Mouse (Mus musculus) embryonic facial prominence, embryonic 15.5 days (tissue): Measurements from ENCODE around the gene Cit. TPM values are rescaled to one million over a fixed set of nuclear protein-coding genes. Genes with fewer than 3 reads are reported as not detected.

ENCODE experiments used
- ATAC-seq: fragments of 200-750 bp; cut with Nextera tagmentation; 2 replicates; pipeline ENCODE4 v1.8.0; 2017; ENCODE audit warnings: low read depth, moderate TSS enrichment; ENCODE audit not compliant: insufficient number of reproducible peaks, low FRiP score, low TSS enrichment
- H3K27ac ChIP-seq: fragments of 300-500 bp; sonication (generic); replicated peaks from 2 replicates; pipeline ENCODE4 v1.5.1; 2015; ENCODE audit warnings: mild to moderate bottlenecking, inconsistent platforms
- H3K27me3 ChIP-seq: fragments of 300-500 bp; sonication (generic); 2 replicates; pipeline ENCODE4 v1.6.1; 2015; ENCODE audit warnings: inconsistent platforms
- H3K36me3 ChIP-seq: fragments of 300-500 bp; sonication (generic); 2 replicates; pipeline ENCODE4 v1.6.1; 2015; ENCODE audit warnings: mild to moderate bottlenecking, inconsistent platforms
- H3K4me1 ChIP-seq: fragments of 300-500 bp; sonication (generic); 2 replicates; pipeline ENCODE4 v1.6.1; 2015; ENCODE audit warnings: inconsistent platforms
- H3K4me2 ChIP-seq: fragments of 300-500 bp; sonication (generic); replicated peaks from 2 replicates; pipeline ENCODE4 v1.6.1; 2015; ENCODE audit warnings: mild to moderate bottlenecking, inconsistent platforms
- H3K4me3 ChIP-seq: fragments of 300-500 bp; sonication (generic); replicated peaks from 2 replicates; pipeline ENCODE4 v1.5.1; 2015; ENCODE audit warnings: mild to moderate bottlenecking, inconsistent platforms
- H3K9ac ChIP-seq: fragments of 300-500 bp; sonication (generic); 2 replicates; pipeline ENCODE4 v1.6.1; 2015; ENCODE audit warnings: inconsistent platforms
- H3K9me3 ChIP-seq: fragments of 300-500 bp; sonication (generic); replicated peaks from 2 replicates; pipeline ENCODE4 v1.6.1; 2016; ENCODE audit warnings: inconsistent platforms
- WGBS: fragments of 180-500 bp; shearing (Covaris S2); methylation state at CpG from one replicate; pipeline ENCODE4 v1.1.7; 2015; 5-methylcytosine and 5-hydroxymethylcytosine counted together
- polyA plus RNA-seq: library from polyadenylated mRNA; unstranded; fragments of >200 nt; fragmentation: Nextera tagmentation; extraction: Ambion mirVana; gene quantifications from 2 replicates; pipeline ENCODE4 v1.2.1, GENCODE M21; 2015

Gene Cit
- polyA plus RNA-seq, 1 experiment from 2014 or later, result 26.5 TPM

- no peak for ATAC-seq
- Histone ChIP-seq H3K36me3 (no peaks in the 10 kb centered on the region), H3K4me2 (no peak overlapping the region), H3K9me3 (no peaks in the 10 kb centered on the region), H3K9ac (no peak overlapping the region), H3K4me3 (no peak overlapping the region), H3K27ac (no peak overlapping the region), H3K4me1 (no peaks in the 10 kb centered on the region), H3K27me3 (no peaks in the 10 kb centered on the region)
- 58% methylated on average over 7 of the region's 7 CpGs for whole genome bisulfite sequencing
These were observed 9.8 kb upstream of the Cit start for GRCm38 (mm10) chr5:115835291-115835690.

GRCm38 (mm10) chr5:115838059-115838458, 7.0 kb upstream of the Cit start:
- H3K9me3 ChIP-seq, result no peaks in the 10 kb centered on the region
- H3K27me3 ChIP-seq, result no peaks in the 10 kb centered on the region
- ATAC-seq, result no peak
- no peak overlapping the region for H3K4me3 ChIP-seq
- H3K36me3 ChIP-seq, result no peaks in the 10 kb centered on the region
- WGBS, result 58% methylated on average over 6 of the region's 6 CpGs
- H3K4me1 ChIP-seq, result no peaks in the 10 kb centered on the region
- H3K4me2 ChIP-seq, result no peak overlapping the region
- no peak overlapping the region for H3K9ac ChIP-seq
- H3K27ac ChIP-seq, result no peak overlapping the region

- Histone ChIP-seq H3K27me3 (no peaks in the 10 kb centered on the region), H3K27ac (no peak overlapping the region), H3K36me3 (no peaks in the 10 kb centered on the region), H3K9me3 (no peaks in the 10 kb centered on the region), H3K4me3 (no peak overlapping the region), H3K4me2 (no peak overlapping the region), H3K4me1 (peaks cover 12% of the 10 kb centered on the region), H3K9ac (no peak overlapping the region)
- 86% methylated on average over 5 of the region's 5 CpGs for WGBS
- no peak for ATAC-seq
These were observed 4.6 kb upstream of the Cit start for GRCm38 (mm10) chr5:115840453-115840852.

- H3K36me3 ChIP-seq, result no peaks in the 10 kb centered on the region
- H3K27ac ChIP-seq, result no peak overlapping the region
- no peaks in the 10 kb centered on the region for H3K27me3 ChIP-seq
- H3K4me1 ChIP-seq, result peaks cover 19% of the 10 kb centered on the region
- H3K4me2 ChIP-seq, result no peak overlapping the region
- H3K9me3 ChIP-seq, result no peaks in the 10 kb centered on the region
- WGBS, result 73% methylated on average over 12 of the region's 12 CpGs
- no peak for ATAC-seq
- H3K4me3 ChIP-seq, result no peak overlapping the region
- H3K9ac ChIP-seq, result no peak overlapping the region
These were observed 3.9 kb upstream of the Cit start for GRCm38 (mm10) chr5:115840946-115841775.

GRCm38 (mm10) chr5:115844368-115844765, 711 bp upstream of the Cit start:
- H3K9me3 ChIP-seq, result no peaks in the 10 kb centered on the region
- H3K27ac ChIP-seq, result 0 out of 2 replicates have a peak overlapping the region, but pooled peaks have one; percentile 44
- 4% methylated on average over 12 of the region's 12 CpGs for WGBS
- ATAC-seq, result no peak
- H3K36me3 ChIP-seq, result 0 out of 2 replicates have a peak, but pooled peaks cover 2% of the 10 kb centered on the region
- H3K4me1 ChIP-seq, result peaks cover 30% of the 10 kb centered on the region
- H3K9ac ChIP-seq, result peak overlapping the region; percentile 44; the same call in 1 of the 2 replicates
- peak overlapping the region; percentile 99 for H3K4me2 ChIP-seq
- peak overlapping the region; percentile 78 for H3K4me3 ChIP-seq
- H3K27me3 ChIP-seq, result no peaks in the 10 kb centered on the region

- WGBS, result 30% methylated on average over 8 of the region's 8 CpGs
These were observed 627 bp downstream of the Cit start for GRCm38 (mm10) chr5:115845635-115846174.

GRCm38 (mm10) chr5:115847166-115847565, 2.1 kb downstream of the Cit start:
- Histone ChIP-seq H3K4me3 (no peak overlapping the region), H3K27ac (no peak overlapping the region), H3K27me3 (no peaks in the 10 kb centered on the region), H3K9ac (no peak overlapping the region), H3K36me3 (0 out of 2 replicates have a peak, but pooled peaks cover 2% of the 10 kb centered on the region), H3K9me3 (no peaks in the 10 kb centered on the region), H3K4me2 (no peak overlapping the region), H3K4me1 (peaks cover 30% of the 10 kb centered on the region)
- WGBS, result 79% methylated on average over 8 of the region's 8 CpGs
- ATAC-seq, result no peak

More at GRCm38 (mm10) chr5:115845635-115846174, 627 bp downstream of the Cit start:
- peak overlapping the region; percentile 78 for H3K4me3 ChIP-seq
- ATAC-seq, result no peak
- peak overlapping the region; percentile 99 for H3K4me2 ChIP-seq
- H3K9me3 ChIP-seq, result no peaks in the 10 kb centered on the region
- no peaks in the 10 kb centered on the region for H3K27me3 ChIP-seq
- H3K36me3 ChIP-seq, result 0 out of 2 replicates have a peak, but pooled peaks cover 2% of the 10 kb centered on the region
- H3K27ac ChIP-seq, result no peak overlapping the region
- peak overlapping the region; percentile 64 for H3K9ac ChIP-seq
- peaks cover 30% of the 10 kb centered on the region for H3K4me1 ChIP-seq

GRCm38 (mm10) chr5:115848463-115848862, 3.4 kb downstream of the Cit start:
- Histone ChIP-seq H3K36me3 (peaks cover 8% of the 10 kb centered on the region; the same call in 1 of the 2 replicates), H3K27ac (no peak overlapping the region), H3K9ac (no peak overlapping the region), H3K9me3 (no peaks in the 10 kb centered on the region), H3K4me1 (peaks cover 30% of the 10 kb centered on the region), H3K4me2 (no peak overlapping the region), H3K27me3 (no peaks in the 10 kb centered on the region), H3K4me3 (no peak overlapping the region)
- ATAC-seq, result no peak
- WGBS, result 88% methylated on average over 7 of the region's 7 CpGs

- 87% methylated on average over 12 of the region's 12 CpGs for WGBS
- Histone ChIP-seq H3K36me3 (peaks cover 13% of the 10 kb centered on the region; the same call in 1 of the 2 replicates), H3K4me2 (no peak overlapping the region)
These were observed 4.3 kb downstream of the Cit start for GRCm38 (mm10) chr5:115849263-115849829.

GRCm38 (mm10) chr5:115850250-115851028, 5.4 kb downstream of the Cit start:
- peaks cover 13% of the 10 kb centered on the region; the same call in 1 of the 2 replicates for H3K36me3 ChIP-seq
- 77% methylated on average over 17 of the region's 17 CpGs for WGBS

More at GRCm38 (mm10) chr5:115849263-115849829, 4.3 kb downstream of the Cit start:
- Histone ChIP-seq H3K9me3 (no peaks in the 10 kb centered on the region), H3K27me3 (no peaks in the 10 kb centered on the region), H3K4me1 (peaks cover 26% of the 10 kb centered on the region), H3K4me3 (no peak overlapping the region), H3K27ac (no peak overlapping the region), H3K9ac (no peak overlapping the region)
- no peak for ATAC-seq

GRCm38 (mm10) chr5:115851029-115851365, 5.9 kb downstream of the Cit start:
- no peak overlapping the region for H3K27ac ChIP-seq
- peaks cover 13% of the 10 kb centered on the region; the same call in 1 of the 2 replicates for H3K36me3 ChIP-seq
- no peaks in the 10 kb centered on the region for H3K9me3 ChIP-seq
- H3K27me3 ChIP-seq, result no peaks in the 10 kb centered on the region
- 88% methylated on average over 13 of the region's 13 CpGs for WGBS
- no peak for ATAC-seq
- H3K4me2 ChIP-seq, result no peak overlapping the region
- H3K4me3 ChIP-seq, result no peak overlapping the region
- H3K4me1 ChIP-seq, result peaks cover 13% of the 10 kb centered on the region
- no peak overlapping the region for H3K9ac ChIP-seq

More at GRCm38 (mm10) chr5:115850250-115851028, 5.4 kb downstream of the Cit start:
- no peak overlapping the region for H3K27ac ChIP-seq
- ATAC-seq, result no peak
- no peak overlapping the region for H3K4me2 ChIP-seq
- H3K4me3 ChIP-seq, result no peak overlapping the region
- H3K9me3 ChIP-seq, result no peaks in the 10 kb centered on the region
- H3K27me3 ChIP-seq, result no peaks in the 10 kb centered on the region
- H3K4me1 ChIP-seq, result peaks cover 19% of the 10 kb centered on the region
- no peak overlapping the region for H3K9ac ChIP-seq
